Mouse (Mus musculus) adrenal gland, postnatal 4 days (tissue): ENCODE results near the gene Slc12a5. TPM values are rescaled to one million over a fixed set of nuclear protein-coding genes. Genes with fewer than 3 reads are reported as not detected.
A peak's percentile ranks its signal among the peaks of the same experiment; 100 is the strongest.

Source experiments
- DNase-seq, 2 experiments: peaks; one replicate each; pipeline ENCODE4 v3.0.0; 2021 to 2022; ENCODE audit warnings: low spot score in 2 of 2, mixed read lengths in 2 of 2
- long read RNA-seq, 2 experiments: library from polyadenylated mRNA; stranded (forward); transcript quantifications; one replicate each; pipeline ENCODE4 v2.0.0; 2021
- total RNA-seq, 2 experiments: library from RNA; stranded (reverse); gene quantifications; 2 replicates each; pipeline ENCODE4 v1.2.3; 2021

Gene Slc12a5
- total RNA-seq = 10 to 100 TPM; 12.7 to 14.0 TPM
- long read RNA-seq, experiment 1, full-length matches to known transcripts = 1 of 3 reads
- long read RNA-seq, experiment 1, partial matches to known transcripts = 1 of 3 reads
- long read RNA-seq, experiment 1, other reads (novel, unspliced or antisense) = 1 of 3 reads
- long read RNA-seq, experiment 2, partial matches to known transcripts = 2 of 9 reads
- long read RNA-seq, experiment 2, other reads (novel, unspliced or antisense) = 7 of 9 reads

GRCm38 (mm10) chr2:164960716-164961441 is at the start of gene Slc12a5:
TSS of gene Slc12a5 (plus strand) at chr2:164960802.
- peak; percentile 46 to 47 for DNase-seq

- DNase-seq = peak; percentile 83 to 89
Observed at GRCm38 (mm10) chr2:164911086-164912048, 49.2 kb upstream of the Slc12a5 start, which contains the start of gene Zfp335. TSS of gene Zfp335 (minus strand) at chr2:164911757.

GRCm38 (mm10) chr2:164912151-164912550 is 48.5 kb upstream of the Slc12a5 start:
- DNase-seq = no peak

GRCm38 (mm10) chr2:164912749-164913427 is 47.7 kb upstream of the Slc12a5 start:
- no peak for DNase-seq

- no peak for DNase-seq
Observed at GRCm38 (mm10) chr2:164913428-164913786, 47.2 kb upstream of the Slc12a5 start.

GRCm38 (mm10) chr2:164916820-164917219 is 43.8 kb upstream of the Slc12a5 start:
- no peak for DNase-seq

- no peak for DNase-seq
Observed at GRCm38 (mm10) chr2:164917371-164917770, 43.2 kb upstream of the Slc12a5 start.

- DNase-seq = no peak
Observed at GRCm38 (mm10) chr2:164918325-164918724, 42.3 kb upstream of the Slc12a5 start.

GRCm38 (mm10) chr2:164921984-164922383 is 38.6 kb upstream of the Slc12a5 start:
- DNase-seq = no peak

- DNase-seq = no peak
Observed at GRCm38 (mm10) chr2:164923291-164923690, 37.3 kb upstream of the Slc12a5 start.

- peak; percentile 60 to 74 for DNase-seq
Observed at GRCm38 (mm10) chr2:164924100-164924857, 36.3 kb upstream of the Slc12a5 start.

GRCm38 (mm10) chr2:164930706-164931581 is 29.7 kb upstream of the Slc12a5 start:
- no peak for DNase-seq

GRCm38 (mm10) chr2:164933534-164933933 is 27.1 kb upstream of the Slc12a5 start:
- DNase-seq = no peak

- DNase-seq = no peak
Observed at GRCm38 (mm10) chr2:164935991-164936390, 24.6 kb upstream of the Slc12a5 start.

GRCm38 (mm10) chr2:164938146-164939091 is 22.2 kb upstream of the Slc12a5 start:
- DNase-seq = no peak

- no peak for DNase-seq
Observed at GRCm38 (mm10) chr2:164939106-164939505, 21.5 kb upstream of the Slc12a5 start.

GRCm38 (mm10) chr2:164940140-164940830 is 20.3 kb upstream of the Slc12a5 start, which contains the start of gene Mmp9:
TSS of gene Mmp9 (plus strand) at chr2:164940780.
- DNase-seq = no peak
